Mouse (Mus musculus): ENCODE data around the gene Prx.
"Not testable (repeated sequence)": the region's sequence is repeated elsewhere in the genome, so short reads cannot be mapped to it uniquely, and the experiment has no call there.

Gene Prx

GRCm38 (mm10) chr7:27483860-27484259 lies 15.3 kb upstream of the Prx start:
- no peak for DNase-seq (ENCODE audit: low spot score in 2 of 2)

DNA sequence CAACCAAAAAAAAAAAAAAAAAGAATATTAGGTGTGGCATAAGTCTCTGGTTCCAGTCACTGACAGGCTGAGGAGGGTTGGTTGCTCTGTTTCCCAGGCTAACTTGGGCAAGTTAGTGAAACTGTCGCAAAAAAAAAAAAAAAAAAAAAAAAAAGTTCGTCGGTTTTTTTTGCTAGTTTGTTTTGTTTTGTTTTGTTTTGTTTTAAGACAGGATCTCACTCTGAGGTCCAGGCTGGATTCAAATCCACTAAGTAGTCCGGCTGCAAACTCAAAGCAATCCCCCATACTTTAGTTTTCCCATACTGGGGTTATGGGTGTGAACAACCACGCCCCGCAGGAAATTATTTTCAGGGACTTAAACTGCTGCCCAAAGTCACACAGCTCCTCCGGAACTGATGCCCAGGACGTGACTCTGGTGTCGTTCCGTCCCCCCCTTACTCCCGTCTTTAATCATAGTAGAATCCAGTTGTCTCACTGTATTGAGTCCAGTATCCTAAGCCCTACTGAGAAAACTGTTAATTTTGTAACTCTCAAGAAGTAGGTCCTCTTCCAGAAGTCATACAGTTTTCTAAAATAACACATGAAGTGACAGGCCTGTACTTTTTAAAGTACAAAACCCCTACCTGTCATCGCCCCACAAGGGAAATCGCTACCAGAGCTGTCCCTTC lies 12.9 kb upstream of the Prx start:
- no peak for DNase-seq (ENCODE audit: low spot score in 2 of 2)

DNA sequence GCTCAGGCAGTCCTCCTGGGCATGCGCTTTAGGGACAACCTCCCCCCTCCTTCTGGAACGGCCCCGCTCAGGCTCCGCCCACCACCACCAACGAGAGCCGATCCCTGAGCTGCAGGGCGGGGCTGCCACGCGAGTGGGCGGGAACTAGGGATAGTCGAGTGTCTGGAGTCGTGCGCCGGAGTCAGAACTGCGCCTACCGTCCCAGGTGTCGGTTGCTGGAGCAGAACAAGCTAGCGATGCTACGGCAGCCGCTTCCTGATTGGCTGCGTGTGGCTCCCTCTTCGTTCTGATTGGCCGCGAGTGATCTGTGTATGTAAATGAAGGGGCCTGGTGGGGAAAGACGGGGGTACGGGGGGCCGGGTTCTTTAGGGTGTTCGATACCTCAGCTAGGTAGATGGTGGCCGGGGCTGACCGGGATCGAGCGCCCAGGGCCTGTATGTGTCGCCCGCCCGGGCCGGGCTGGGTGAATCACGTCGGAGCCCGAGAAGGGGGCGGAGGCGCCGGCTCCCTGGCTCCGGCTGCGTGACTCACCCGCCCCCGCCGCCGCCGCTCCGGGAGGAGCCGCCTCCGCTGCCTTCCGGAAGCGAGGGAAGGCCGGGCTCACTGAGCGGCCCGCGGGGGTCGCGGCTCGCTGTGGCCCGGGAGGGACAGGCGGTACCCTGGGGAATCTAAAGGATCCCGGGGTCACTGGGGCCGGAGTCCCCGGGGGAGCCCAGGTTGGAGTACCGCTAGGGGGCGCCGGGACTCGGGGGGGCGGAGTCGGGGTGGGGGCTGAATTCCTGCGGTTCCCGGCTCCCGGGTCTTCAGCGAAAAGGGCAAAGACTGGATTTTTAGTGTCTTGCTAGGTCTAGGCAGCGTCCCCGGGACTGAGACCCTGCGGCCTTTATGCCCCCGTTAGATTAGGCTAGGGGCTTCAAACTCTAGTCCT lies 12.1 kb upstream of the Prx start, which contains the start of gene Sertad1:
Sertad1 (plus strand) TSS at position 141 of the 928 bp plus-strand sequence.
- DNase-seq (ENCODE audit: low spot score in 2 of 2): peak; percentile 97 to 99

GRCm38 (mm10) chr7:27487740-27488268 lies 11.3 kb upstream of the Prx start:
- DNase-seq (ENCODE audit: low spot score in 2 of 2): peak in 1 of 2 experiments; percentile 54

DNA sequence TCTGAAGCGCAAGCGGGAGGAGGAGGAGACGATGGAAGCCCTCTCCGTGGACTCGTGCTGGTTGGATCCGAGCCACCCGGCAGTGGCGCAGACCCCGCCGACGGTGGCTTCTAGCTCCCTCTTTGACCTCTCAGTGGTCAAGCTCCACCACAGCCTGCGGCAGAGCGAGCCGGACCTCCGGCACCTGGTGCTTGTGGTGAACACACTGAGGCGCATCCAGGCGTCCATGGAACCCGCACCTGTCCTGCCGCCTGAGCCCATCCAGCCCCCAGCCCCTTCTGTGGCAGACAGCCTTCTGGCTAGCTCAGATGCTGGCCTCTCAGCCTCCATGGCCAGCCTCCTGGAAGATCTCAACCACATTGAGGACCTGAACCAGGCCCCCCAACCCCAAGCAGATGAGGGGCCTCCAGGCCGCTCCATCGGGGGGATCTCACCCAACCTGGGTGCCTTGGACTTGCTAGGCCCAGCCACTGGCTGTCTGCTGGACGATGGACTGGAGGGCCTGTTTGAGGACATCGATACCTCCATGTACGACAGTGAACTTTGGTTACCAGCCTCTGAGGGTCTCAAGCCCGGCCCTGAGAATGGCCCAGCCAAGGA lies 9.8 kb upstream of the Prx start:
- DNase-seq (ENCODE audit: low spot score in 2 of 2): no peak

DNA sequence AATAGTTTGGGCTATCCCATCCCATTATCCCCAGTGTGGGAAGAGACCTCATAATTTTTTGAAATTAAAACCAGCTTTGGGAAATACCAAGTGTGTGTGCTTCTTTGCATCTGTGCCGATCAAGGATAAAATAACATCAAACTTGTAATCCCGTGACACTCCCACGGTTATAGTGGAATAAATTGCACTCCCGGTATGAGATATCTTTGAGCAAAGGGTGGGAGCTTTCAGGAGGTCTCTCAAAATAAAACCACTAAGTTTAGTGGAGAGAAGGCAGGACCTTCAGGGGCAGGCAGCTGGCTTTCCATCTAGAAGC lies 8.9 kb upstream of the Prx start:
- DNase-seq (ENCODE audit: low spot score in 2 of 2): no peak

GRCm38 (mm10) chr7:27490543-27491329 lies 8.4 kb upstream of the Prx start:
- DNase-seq (ENCODE audit: low spot score in 2 of 2): peak; percentile 76 to 81

DNA sequence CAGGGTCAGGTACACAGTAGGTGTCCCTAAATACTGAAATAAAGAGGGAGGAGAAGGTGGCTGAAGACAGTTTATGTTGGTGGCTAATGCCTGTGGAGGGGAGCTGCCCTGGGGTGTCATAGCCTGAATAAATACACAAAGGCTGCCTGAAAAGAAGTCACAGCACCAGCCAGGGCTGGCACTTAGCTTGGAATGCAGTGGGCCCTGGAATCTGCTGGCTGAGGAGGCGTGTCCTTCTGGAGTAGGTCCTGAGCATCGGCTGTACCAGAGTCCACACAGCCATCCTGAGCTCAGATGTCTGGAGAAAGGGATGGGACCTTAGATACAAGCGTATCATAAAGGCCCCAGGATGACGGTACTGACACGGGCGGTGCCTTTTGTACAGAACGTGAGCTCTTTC lies 7.3 kb upstream of the Prx start:
- no peak for DNase-seq (ENCODE audit: low spot score in 2 of 2)

DNA sequence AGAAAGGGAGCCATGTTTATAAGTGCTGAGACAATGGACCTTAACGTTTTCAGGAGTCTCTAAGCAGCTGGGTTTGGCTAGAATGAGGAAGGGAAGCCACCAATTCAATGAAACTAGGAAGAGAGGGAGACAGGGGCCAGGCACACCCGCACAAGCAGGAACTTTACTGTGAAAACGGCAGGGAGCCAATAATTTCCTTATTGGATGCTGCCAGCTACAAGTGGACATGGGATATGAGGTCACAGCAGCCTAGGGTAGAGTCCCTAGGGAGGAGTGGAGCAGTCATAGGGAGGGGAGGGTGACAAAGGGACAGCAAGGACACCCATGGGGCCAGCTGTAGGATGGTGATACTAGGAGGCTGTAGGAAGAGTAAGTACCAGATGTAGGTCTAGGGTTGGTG lies 6.1 kb upstream of the Prx start:
- no peak for DNase-seq (ENCODE audit: low spot score in 2 of 2)

DNA sequence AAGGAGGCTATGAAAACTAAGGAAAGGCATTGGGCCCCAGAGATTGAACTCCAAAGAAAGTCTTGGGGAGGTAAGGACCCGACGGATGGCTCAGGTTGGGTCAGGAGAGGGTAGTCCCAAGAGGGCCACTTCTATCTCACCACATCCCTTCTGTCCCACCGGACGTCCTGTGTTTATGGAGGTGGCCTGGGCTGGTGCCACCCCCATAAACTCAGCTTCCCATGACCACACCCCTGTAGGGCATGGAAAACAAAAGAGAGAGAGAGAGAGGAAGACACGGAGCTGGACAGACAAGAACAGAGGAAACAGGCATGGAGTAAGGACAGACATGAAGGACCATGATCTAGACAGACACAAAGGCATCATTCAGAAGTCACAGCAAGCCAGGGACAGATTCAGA lies 5.7 kb upstream of the Prx start:
- no peak for DNase-seq (ENCODE audit: low spot score in 2 of 2)

GRCm38 (mm10) chr7:27494659-27495367 lies 4.3 kb upstream of the Prx start:
- DNase-seq (ENCODE audit: low spot score in 2 of 2): not testable (repeated sequence)

DNA sequence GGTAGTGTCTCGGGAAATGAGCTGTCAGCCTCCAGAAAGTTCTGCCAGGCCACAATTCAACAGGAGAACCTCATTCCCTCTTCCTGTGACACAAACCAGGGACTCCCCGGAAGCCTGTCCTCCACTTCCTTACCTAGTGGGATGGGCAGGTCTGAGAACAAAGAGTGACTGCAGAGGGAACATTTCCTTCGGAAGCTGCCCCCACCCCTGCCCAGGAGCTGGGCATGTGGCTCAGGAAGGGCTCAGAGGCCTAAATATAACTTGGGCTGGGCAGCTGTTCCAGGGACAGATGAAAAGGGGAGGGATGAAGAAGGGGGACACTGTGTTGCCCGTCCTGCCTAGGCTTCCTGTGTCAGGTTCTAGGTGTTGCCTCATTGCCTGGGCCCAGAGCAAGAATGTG lies 2.5 kb downstream of the Prx start:
- no peak for DNase-seq (ENCODE audit: low spot score in 2 of 2)

DNA sequence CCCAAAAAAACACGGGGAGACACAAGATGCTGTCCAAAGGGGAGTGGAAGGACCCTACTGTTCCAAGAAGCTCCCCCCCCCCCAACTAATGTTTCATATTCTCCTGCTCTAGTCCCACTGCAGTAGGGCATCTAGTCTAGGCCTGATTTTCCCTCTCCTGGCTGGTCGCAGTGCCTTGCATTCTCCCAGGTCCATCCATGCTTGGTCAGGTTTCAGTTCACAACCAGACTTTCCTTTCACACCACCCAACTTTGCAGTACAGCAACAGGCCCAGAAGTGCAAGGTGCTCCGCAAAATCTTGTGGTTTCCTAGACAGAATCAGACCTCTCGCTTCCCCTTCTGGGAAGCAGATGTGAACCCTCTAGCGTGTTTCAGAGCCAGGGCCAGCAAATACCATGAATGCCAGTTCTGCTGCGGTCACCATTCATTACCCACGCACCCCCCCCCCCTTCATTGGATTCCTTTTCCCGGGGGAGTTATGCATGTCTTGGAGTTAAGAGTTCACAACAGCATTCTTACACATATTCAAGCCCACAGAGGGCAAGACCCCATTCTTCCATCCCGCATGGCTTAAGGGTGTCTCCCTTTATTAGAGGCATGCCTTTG lies 7.7 kb downstream of the Prx start:
- DNase-seq (ENCODE audit: low spot score in 2 of 2): no peak

DNA sequence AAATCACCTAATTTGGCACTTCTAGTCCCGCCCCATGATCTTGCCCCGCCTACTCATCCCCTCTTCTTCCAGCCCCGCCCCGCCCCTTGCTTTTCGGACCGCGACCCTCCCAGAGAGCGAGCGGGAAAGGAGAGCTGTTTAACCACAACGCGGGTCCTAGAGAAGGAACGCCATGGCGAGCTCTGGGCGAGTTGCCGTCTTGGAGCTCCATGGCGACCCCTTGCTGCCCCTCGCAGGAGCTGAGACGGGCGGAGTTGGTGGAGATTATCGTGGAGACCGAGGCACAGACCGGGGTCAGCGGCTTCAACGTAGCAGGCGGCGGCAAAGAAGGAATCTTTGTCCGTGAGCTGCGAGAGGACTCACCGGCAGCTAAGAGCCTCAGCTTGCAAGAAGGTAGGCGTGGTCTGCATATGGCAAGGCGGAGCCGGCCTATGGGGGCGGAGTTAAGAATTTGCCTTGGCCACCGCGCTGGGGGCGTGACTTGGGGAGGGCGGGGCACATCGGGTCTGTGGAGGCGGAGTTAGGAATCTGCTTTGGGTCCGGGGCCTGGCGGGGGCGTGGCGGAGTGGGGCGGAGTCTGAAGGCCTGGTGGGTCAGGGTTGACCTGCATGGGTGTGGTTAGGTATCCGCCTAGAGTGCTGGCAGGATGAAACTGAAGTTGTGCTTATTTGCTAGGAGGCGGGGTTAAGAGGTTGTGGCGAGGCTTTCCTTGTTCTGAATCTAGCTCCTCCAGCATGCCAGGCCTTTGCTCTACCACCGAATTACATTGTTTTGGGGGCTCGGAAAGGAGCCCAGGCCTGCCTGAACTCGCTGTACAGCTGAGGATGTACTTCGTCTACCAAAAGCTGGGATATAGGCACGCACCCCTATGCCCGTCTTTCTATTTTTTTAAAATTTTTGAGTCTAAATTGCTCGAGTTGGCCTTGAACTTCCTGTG lies 8.9 kb downstream of the Prx start:
- DNase-seq (ENCODE audit: low spot score in 2 of 2): peak; percentile 77 to 82

DNA sequence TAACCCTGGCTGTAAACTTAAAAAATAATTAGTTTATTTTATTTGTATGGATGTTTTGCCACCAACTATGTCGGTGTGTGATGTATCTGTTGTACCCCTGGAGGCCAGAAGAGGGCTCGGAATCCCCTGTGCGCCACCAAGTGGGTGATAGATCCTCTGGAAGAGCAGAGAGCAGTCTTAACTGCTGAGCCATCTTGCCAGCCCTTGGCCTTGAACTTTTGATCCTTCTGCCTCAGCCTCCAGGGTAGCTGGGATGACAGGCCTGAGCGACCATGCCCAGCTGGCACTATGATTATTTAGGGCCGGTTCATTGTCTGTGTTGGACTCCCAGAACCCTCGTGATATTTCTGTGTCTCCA lies 9.5 kb downstream of the Prx start:
- no peak for DNase-seq (ENCODE audit: low spot score in 2 of 2)

DNA sequence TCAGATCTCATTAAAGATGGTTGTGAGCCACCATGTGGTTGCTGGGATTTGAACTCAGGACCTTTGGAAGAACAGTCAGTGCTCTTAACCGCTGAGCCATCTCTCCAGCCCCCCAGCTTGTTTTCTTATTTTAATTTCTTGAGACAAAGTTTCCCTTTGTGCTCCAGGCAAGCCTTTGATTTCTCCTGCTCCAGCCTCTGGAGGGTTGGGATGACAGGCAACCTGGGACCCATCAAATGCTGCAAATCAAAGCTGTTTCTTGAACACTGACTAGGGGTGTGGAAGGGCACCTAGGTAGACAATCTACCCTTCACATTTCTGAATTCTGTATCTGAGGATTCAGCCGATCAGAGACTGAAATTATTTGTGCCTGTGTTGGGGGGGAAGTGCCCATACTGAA lies 11.7 kb downstream of the Prx start:
- no peak for DNase-seq (ENCODE audit: low spot score in 2 of 2)

GRCm38 (mm10) chr7:27514961-27515360 lies 15.8 kb downstream of the Prx start:
- no peak for DNase-seq (ENCODE audit: low spot score in 2 of 2)

DNA sequence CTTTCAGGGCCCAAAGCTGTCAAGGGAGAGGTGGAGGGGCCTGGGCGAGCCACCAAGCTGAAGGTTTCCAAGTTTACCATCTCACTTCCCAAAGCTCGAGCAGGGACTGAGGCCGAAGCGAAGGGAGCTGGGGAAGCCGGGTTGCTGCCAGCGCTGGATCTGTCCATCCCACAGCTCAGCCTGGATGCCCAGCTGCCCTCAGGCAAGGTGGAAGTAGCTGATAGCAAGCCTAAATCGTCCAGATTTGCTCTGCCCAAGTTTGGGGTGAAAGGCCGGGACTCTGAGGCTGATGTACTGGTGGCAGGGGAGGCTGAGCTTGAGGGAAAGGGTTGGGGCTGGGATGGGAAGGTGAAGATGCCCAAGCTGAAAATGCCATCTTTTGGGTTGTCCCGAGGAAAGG lies 19.2 kb downstream of the Prx start:
- no peak for DNase-seq (ENCODE audit: low spot score in 2 of 2)

- DNase-seq (ENCODE audit: low spot score in 2 of 2): no peak
These were observed 21.0 kb downstream of the Prx start for GRCm38 (mm10) chr7:27520104-27520503.

DNA sequence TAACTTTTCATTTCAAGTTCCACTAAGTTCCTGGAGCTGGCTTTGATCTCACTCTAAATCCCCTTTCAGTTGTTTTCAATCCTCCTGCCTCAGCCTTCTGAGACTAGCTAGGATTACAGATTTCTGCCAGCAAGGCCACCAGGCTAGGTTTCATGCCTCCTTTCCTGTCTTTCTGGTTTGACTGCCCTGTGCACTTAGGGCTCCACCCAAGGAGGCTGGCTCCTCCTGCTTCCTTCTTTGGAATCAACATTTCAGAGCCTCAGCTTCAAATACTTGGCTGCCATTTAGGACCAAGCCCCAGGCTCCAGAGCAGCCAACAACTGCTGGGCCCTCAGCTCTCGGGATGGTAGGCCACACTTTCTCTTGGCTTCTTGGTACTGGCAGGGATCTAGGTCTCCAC lies 21.5 kb downstream of the Prx start:
- DNase-seq (ENCODE audit: low spot score in 2 of 2): no peak
